Mouse (Mus musculus) 416B (cell line): ENCODE measurements around the gene Phactr2.

Experiments
- DNase-seq: peaks from one replicate; pipeline ENCODE4 v3.0.0; 2011; ENCODE audit warnings: low read depth

Phactr2 gene

GRCm38 (mm10) chr10:13448283-13449045, 25.7 kb downstream of the Phactr2 start:
- no peak for DNase-seq

- DNase-seq, result peak; percentile 59
Measured at GRCm38 (mm10) chr10:13446791-13447249, 27.4 kb downstream of the Phactr2 start.

- peak; percentile 48 for DNase-seq
Measured at GRCm38 (mm10) chr10:13444257-13444656, 30.0 kb downstream of the Phactr2 start.

GRCm38 (mm10) chr10:13443647-13444046, 30.6 kb downstream of the Phactr2 start:
- peak; percentile 55 for DNase-seq

GRCm38 (mm10) chr10:13440292-13440691, 33.9 kb downstream of the Phactr2 start:
- DNase-seq, result no peak

GRCm38 (mm10) chr10:13438118-13438821, 35.9 kb downstream of the Phactr2 start:
- peak; percentile 19 for DNase-seq

GRCm38 (mm10) chr10:13437011-13437410, 37.2 kb downstream of the Phactr2 start:
- DNase-seq, result no peak

GRCm38 (mm10) chr10:13433016-13433415, 41.2 kb downstream of the Phactr2 start:
- no peak for DNase-seq

GRCm38 (mm10) chr10:13431641-13432540, 42.3 kb downstream of the Phactr2 start:
- peak; percentile 18 for DNase-seq

GRCm38 (mm10) chr10:13429766-13430165, 44.4 kb downstream of the Phactr2 start:
- peak; percentile 64 for DNase-seq

- DNase-seq, result no peak
Measured at GRCm38 (mm10) chr10:13429240-13429639, 45.0 kb downstream of the Phactr2 start.

- peak; percentile 51 for DNase-seq
Measured at GRCm38 (mm10) chr10:13428536-13428935, 45.7 kb downstream of the Phactr2 start.

GRCm38 (mm10) chr10:13427599-13427998, 46.6 kb downstream of the Phactr2 start:
- DNase-seq, result no peak

GRCm38 (mm10) chr10:13425198-13425597, 49.0 kb downstream of the Phactr2 start:
- no peak for DNase-seq

- no peak for DNase-seq
Measured at GRCm38 (mm10) chr10:13424508-13424907, 49.7 kb downstream of the Phactr2 start.

GRCm38 (mm10) chr10:13424015-13424414, 50.2 kb downstream of the Phactr2 start:
- no peak for DNase-seq

- DNase-seq, result no peak
Measured at GRCm38 (mm10) chr10:13422121-13422520, 52.1 kb downstream of the Phactr2 start.

GRCm38 (mm10) chr10:13419246-13419645, 55.0 kb downstream of the Phactr2 start:
- no peak for DNase-seq

- DNase-seq, result no peak
Measured at GRCm38 (mm10) chr10:13415489-13416104, 58.6 kb downstream of the Phactr2 start.

GRCm38 (mm10) chr10:13412202-13412923, 61.8 kb downstream of the Phactr2 start:
- no peak for DNase-seq

- DNase-seq, result no peak
Measured at GRCm38 (mm10) chr10:13411056-13411455, 63.2 kb downstream of the Phactr2 start.
